Mouse (Mus musculus) bone marrow macrophage, adult 2 months (primary cell): ENCODE data around the gene Ldb1.

Experiments used
- CTCF ChIP-seq: IDR thresholded peaks from 2 replicates; pipeline ENCODE4 v1.5.1; 2012; ENCODE audit warnings: low read depth, mild to moderate bottlenecking, low read length, moderate library complexity
- POLR2A ChIP-seq: IDR thresholded peaks from 2 replicates; pipeline ENCODE4 v1.6.1; 2012; ENCODE audit warnings: mild to moderate bottlenecking, low read depth, low read length, borderline replicate concordance

- TF ChIP-seq CTCF (no peak), POLR2A (no peak)
Measured at GRCm38 (mm10) chr19:46094144-46094543, 49.1 kb upstream of the Ldb1 start.
